Mouse (Mus musculus) regulatory T cell (primary cell): Measurements from ENCODE around the gene Gm3411.
"Not testable (repeated sequence)": the region's sequence is repeated elsewhere in the genome, so short reads cannot be mapped to it uniquely, and the experiment has no call there.

Experiments used
- in situ Hi-C: fragments of 300-600 bp; cut with MboI, MseI; formaldehyde crosslinking; loops from one replicate; pipeline ENCODE4 v1.15.1; 2025; ENCODE audit warnings: high pct_unique_total_duplicates

Gene Gm3411

DNA sequence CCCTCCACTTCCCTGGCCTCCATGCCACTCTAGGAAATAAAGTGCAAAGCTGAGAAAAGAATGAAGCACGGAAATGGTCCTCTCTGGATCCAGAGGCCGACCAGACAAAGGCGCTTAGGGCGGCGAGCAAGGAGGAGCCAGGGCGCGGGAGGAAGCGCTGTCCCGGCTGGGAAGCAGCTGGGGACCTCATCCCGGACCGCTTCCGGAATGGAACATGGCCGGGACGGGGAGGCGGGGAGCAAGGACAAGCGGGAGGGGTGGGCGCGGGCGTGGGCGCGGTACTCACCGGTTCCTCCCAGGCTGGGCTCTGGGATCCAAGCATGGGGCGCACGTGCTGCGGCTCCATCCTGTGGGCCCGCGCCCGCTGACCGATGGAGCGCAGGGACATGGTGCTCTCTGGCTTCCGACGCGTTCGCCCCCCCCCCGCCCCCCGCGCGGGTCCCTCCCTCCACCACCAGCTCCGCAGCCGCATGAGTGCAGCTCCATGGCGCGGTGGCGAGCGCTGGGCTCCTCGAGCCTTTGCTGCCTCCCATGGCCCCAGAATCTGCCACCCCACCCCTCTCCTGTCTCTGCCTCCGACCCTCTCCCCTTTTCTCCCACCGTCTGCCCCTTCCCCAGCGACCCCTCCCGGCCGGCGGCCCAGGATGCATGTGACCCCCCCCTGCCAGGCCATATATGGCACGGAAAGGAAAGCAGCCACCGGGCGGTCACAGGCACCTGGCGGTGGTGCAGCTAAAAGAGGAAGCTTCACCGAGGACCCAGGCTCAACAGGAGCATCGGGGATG is at the start of gene Gm3411:
Gm3411 (minus strand) TSS at position 320 of the 785 bp plus-strand sequence.
- in situ Hi-C loops = loop anchor here (25.0 kb wide), 2 partner anchors 1200 to 1425 kb away; partner anchors contain the start of genes Gm3264 and Gm3752

DNA sequence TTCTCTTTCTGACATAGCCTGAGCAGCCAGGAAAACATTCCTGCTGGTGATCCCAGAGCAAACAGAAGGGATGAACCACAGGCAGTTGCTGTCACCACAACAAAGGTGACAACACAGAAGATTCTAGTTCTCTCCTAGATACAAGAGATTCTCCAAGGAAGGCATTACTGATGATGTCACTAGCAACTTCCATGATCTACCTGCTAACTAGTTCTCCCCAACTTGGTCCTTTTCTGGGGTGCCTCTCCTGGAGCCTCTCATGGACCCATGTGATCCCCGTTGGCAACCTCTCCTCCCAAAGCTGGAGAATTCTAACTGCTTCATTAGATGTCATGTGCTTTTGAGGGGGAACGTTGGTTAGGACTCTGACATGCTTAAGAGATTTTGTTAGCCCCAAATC is 17.7 kb upstream of the Gm3411 start, which contains the start of gene Gm21103:
Gm21103 (minus strand) TSS at position 101 of the 400 bp plus-strand sequence.
- in situ Hi-C loops = loop anchor here (25.0 kb wide), 1 partner anchor 333 kb away; no protein-coding TSS in a partner anchor

DNA sequence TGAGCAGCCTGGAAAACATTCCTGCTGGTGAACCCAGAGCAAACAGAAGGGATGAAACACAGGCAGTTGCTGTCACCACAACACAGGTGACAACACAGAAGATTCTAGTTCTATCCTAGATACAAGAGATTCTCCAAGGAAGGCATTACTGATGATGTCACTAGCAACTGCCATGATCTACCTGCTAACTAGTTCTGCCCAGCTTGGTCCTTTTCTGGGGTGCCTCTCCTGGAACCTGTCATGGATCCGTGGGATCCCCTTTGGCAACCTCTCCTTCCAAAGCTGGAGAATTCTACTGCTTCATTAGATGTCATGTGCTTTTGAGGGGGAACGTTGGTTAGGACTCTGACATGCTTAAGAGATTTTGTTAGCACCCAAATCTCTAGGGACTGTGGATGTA is 67.9 kb downstream of the Gm3411 start, which contains the start of gene Gm21560:
Gm21560 (minus strand) TSS at position 101 of the 400 bp plus-strand sequence.
- in situ Hi-C loops = not testable (repeated sequence)
